Mouse (Mus musculus) B cell, adult 2 months (primary cell): ENCODE results near the gene Fbxo6.
A peak's percentile ranks its signal among the peaks of the same experiment; 100 is the strongest.

Experiments
- DNase-seq, 2 experiments: peaks; one replicate each; pipeline ENCODE4 v3.0.0; 2022

The Fbxo6 gene

DNA sequence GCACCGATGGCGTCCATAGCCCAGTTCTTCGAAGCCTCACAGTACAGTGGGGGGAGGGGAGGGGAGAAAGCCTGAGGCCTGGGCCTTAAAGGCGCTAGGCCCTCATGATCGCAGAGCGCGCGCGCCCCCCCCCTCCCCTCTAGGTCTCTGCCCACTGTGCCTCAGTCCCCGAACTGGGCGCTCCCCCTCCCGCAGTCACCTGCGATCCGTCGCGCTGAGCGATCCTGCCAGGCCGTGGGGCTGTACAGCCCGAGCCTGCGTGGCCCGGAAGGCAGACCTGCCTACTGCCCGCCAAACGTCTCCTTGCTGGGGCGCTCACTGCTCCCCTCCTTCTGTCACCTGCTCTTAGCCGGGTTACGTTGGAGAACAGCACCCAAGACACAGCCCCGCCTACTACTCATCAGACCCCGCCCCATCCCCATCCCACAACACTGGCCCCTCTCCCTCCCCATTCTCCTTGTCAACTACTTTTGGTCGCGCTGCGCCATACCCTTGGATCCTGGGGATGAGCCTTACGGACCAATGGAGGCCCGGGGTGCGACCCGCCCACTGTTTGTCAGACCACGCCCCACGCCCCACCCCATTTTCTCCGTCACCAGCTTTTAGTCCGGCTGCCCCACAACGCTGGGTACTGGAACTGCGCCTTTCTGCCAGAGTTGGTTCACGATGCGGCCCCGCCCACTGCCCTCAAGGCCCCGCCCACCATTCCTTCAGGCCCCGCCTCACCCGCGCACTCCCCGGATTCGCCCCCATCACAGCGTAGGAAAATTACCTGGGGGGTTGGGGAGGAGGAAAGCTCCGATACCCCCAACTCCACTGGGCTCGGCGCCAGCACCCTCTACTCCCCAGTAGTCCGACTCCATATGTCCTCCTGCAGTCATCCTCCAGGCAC lies 7.8 kb upstream of the Fbxo6 start:
- DNase-seq: peak; percentile 95 to 96

DNA sequence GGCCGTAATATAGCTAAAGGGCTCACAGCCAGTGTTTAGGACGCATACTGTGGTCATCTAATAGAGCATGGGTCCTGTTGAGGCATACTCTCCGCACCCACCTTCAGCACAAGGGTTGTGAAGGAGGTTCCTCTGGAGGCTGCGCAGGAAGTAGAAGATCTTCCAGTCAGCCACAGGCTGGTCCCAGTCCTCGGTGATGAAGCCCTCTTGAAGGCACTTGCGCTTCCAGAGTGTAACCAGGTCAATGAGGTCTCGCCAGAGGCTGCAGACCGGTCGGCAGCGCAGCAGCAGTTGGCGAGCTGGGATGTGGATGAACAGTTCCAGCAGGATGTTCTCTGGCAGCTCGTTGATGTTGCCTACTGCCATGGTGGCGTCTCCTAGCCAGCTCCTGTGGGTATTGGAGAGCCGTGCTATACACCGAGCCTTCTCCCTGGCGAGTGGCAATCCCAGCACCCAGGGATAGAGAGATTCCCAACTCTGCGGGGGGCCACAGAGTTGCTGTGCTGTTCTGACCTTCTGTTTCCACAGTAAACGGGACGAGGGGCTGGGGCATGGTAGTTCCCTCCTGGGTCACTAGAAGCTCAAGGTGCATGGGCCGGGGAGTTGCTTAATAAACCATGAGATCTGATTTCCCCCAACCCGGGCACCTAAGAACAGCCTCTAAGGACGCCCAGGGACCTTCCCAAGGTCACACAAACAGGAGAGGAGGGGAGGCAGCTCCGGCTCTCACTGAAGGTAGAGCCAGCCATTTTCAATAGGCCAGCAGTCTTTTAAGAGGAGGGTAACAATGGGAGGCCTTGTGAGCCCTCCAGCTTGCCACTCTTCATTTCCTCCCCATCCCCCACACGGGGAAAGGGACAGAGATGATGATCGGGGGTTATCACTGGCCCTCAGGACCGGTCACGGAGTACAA lies 6.8 kb upstream of the Fbxo6 start:
- no peak for DNase-seq

DNA sequence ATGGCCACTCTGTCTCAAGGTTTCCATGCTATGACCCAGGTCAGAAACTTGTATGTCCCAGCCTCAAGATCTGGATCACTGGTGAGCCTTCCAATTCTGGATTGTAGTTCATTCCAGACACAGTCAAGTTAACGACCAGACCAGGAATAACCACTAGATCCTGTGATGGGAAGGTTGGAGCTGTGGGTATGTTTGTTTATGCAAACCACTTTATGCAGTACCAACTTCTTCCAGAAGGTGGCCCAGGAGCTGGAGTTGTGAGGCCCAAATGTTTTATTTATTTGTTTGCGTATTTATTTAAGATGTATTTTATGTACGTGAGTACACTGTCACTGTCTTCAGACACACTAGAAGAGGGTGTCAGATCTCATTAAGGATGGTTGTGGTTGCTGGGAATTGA lies 3.0 kb upstream of the Fbxo6 start:
- peak; percentile 58 to 62 for DNase-seq

DNA sequence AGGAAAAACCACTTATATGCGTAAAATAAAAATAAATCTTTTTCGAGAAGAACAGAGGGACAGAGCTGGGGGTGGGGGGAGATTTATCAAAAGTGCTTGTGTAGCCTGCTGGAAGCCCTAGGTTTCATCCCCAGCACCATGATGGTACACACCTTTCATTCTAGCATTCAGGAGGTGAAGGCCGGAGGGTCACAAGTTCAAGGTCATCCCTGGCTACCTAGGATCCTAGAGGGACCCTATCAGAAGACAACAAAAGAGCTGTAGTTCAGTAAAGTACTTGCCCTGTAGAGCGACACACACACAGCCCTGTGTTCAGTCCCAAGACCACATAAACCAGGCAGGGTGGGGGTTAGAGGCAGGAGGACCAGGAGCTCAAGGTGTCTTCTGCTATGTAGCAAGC lies 2.1 kb upstream of the Fbxo6 start:
- DNase-seq: no peak

DNA sequence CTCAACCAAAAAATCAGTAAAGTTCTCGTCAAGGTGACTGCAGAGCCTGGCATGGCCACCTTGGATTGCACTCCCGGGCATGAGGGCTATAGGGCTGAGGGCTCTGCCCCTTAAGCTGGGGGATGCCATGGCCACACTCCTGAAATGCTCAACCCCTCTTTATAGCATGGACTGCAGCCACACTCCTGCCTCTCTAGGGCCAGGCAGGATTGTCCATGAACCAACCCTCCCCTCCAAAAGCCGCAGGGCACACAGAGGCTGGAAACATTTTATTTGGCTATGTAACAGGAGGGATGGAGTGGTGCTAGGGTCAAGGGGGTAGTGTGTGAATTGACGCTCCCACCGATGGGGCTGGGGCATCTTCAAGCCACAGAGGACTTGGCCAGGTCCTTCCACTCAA lies 607 bp upstream of the Fbxo6 start:
- no peak for DNase-seq

DNA sequence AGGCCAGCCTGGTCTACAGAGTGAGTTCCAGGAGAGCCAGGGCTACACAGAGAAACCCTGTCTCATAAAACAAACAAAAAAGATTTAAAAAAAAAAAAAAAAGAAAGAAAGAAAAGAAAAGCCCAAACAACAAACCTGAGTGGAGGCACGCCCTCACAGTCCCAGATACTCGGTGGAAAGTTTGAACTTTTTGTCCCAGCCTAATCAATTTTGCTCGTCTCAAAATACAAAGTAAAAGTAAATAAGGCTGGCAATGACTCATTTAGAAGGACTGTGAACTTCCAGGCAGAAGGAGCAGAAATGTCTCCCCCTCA lies 1.0 kb downstream of the Fbxo6 start:
- no peak for DNase-seq

DNA sequence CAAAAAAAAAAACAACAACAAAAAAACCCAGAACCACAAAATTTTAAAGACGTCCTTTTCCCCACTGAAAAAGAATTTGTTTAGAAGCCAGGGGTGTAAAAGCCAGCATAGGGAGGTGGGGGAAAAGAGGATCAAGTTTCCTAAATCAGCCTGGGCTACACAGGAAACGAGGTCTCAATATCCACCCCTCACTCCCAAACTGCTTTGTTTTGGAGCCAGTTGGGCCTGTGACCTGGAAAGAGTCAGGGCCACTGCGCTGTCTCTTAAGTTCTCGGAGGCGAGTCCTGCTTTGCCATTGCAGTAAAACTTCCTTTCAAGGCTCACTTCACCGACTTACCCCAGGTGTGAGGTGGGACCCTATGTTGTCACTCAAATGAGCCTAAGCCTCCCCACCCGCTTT lies 1.7 kb downstream of the Fbxo6 start:
- DNase-seq: no peak

DNA sequence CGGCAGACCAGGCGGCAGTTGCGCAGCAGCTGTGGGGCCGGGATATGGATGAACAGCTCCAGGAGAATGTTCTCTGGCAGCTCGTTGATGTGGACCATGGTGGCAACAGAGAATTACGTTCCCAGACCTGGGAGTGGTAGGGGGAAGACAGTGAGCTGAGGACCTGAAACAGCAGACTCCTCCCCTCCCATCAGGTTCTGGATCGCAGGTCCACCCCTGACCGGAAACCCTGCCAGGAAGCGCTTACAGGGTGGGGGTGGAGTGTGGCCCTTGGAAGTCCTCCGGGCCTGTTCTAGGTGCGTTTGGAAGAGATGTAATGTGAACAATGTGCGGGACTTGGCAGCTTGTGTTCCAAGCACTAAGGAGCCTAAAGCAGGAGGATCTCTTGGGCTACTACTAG lies 2.4 kb downstream of the Fbxo6 start:
- no peak for DNase-seq

DNA sequence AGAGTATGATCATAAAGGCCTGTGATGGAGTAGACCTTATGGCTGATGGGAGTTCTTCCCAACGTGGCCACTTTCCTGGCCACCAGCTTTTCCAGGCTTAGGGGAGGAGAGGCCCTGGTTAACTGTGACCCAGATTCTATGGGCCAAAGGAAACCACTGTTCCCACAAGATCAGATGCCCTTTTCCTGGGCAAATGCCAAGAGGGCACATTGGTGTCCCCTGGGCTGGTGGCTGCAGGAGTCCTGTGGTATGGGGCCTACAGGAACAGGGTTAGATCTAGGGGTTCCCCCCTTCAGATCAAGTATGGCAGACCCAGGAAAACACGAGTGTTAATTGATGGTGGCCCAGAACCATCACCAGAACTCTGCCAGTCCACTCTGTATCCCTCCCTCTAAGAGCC lies 4.2 kb downstream of the Fbxo6 start:
- DNase-seq: no peak

DNA sequence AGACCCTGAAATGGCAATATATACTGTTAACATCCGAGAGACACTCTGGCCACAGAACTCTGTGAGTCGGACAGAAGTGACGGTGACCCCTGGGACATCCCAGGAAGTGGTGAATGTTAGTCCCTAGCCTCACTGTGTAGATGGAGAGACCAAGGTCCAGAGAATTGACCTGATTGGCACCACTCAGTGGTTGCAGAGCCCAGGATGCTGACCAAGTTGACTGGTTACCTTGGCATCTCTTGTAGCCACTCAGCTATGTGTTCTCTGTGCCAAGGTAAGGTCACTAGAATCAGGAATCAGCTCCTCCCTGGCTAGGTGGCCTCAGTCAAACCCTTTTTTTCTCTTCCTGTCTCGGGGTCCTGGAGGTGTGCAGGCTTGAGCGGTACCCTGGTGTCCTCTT lies 8.2 kb downstream of the Fbxo6 start:
- no peak for DNase-seq

DNA sequence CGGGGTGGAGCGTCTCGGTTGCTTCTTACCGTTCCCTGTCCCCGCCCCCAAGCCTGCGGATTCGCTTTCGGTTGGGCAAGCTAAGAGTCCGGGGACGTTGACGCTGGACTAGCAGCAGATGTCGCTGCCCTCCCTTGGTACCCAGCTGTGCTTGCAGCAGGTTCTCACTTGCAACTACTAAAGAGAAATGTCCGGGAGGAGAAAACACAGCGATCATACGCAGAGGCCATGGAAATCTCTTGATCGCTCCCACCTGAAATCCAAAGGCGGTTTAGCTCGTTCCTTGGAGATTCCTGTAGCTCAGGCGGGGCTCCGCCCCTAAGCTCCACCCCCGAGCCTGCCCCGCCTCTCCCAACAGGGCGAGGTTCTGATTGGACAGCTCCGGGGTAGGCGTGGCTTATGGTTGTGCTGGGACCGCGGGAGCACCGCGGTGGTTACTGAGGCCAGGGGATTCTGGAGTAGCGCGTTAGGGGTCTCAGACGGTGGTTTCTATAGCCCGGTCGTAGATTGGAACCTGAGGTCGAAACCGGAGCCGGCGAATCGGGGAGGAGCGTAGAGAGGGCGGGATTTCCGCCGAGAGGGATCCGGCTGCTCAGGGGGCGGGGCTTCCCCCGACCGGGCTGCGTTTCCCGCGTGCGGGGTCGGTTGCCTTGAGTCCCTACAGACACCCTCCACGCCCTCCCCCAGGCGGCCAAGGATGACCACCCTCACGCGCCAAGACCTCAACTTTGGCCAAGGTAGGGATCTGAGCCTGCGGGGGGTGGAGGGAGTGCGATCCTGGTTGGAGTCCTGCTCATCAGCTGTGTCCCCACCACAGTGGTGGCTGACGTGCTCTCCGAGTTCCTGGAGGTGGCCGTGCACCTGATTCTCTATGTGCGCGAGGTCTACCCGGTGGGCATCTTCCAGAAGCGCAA lies 11.6 kb downstream of the Fbxo6 start:
- peak; percentile 95 to 97 for DNase-seq

DNA sequence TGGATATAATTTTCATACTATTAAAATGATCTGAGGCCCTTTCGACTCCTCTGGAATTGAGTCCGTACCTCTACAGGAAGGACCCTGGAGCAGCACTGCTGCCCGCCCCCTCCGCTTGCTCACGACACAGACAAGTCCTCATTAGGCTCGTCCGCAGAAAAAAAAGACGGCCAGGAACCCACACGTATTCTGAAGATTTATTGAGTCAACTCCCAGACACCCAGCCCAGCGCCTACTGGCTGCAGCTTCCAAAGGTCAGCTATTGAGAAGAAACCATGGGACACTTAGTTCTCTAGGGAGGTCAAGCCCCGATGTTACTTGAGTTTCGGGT lies 12.2 kb downstream of the Fbxo6 start:
- DNase-seq: no peak

DNA sequence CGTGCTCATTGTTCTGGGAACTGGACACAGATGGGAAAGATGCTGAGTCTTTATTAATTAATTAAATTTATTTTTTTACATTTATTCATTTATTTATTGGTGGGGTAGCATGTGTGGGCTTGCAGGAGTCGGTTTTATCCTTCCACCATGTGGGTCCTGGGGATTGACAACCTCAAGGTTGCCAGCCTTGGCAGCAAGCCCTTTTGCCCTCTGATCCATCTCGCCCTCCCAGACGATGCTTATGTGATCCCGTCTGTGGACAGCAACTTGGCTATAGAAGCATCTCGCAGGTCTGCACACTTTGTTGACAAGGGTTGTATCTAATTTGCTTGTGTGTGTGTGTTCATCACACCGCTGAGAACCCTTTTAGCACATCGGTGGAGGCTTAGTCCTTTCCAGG lies 14.4 kb downstream of the Fbxo6 start:
- DNase-seq: no peak

DNA sequence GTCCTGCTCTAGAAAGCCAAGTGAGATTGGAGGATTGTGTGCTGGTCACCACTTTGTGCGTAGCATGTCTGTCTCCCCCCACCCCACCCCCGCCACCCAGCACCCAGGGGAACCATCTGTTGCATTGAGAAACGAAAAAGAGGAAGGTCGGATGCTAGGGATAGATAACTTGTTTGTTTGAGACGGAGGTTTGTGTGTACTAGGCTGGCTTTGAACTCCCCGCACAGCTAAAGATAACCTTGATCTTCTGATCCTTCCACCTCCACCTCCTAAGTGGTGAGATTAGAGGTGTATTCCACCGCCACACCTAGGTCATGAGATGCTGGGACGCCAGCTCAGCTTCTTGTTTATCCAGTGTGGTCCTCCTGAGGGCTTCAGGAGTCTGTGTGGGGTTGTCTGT lies 17.0 kb downstream of the Fbxo6 start:
- no peak for DNase-seq

DNA sequence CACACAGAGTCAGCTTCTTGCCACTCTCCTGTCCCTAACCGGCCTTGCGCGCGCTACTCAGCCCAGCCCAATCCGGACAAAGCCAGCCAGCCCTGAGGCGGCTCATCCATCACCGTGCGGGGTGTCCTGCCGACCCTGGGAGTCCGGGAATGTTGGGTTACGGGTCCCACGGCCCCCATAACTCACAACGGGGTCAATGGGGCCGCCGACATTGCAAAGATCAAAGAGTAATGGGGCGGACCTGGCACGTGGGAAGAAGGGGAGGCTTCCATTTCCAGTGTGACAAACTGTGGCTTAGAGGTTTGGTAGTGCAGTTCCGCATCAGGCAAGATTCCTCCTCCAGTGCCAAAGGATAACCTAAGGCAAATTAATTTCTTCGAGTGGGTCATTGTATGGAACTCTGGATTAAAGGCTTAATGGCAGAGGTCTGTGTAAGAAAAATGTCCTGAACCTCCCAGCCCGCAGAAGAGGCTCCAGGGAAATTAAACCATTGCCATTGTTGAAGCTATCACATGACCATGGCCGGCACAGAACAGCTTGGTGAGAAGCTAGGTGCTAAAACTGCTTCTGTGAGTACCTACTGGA lies 20.4 kb downstream of the Fbxo6 start:
- DNase-seq: no peak

DNA sequence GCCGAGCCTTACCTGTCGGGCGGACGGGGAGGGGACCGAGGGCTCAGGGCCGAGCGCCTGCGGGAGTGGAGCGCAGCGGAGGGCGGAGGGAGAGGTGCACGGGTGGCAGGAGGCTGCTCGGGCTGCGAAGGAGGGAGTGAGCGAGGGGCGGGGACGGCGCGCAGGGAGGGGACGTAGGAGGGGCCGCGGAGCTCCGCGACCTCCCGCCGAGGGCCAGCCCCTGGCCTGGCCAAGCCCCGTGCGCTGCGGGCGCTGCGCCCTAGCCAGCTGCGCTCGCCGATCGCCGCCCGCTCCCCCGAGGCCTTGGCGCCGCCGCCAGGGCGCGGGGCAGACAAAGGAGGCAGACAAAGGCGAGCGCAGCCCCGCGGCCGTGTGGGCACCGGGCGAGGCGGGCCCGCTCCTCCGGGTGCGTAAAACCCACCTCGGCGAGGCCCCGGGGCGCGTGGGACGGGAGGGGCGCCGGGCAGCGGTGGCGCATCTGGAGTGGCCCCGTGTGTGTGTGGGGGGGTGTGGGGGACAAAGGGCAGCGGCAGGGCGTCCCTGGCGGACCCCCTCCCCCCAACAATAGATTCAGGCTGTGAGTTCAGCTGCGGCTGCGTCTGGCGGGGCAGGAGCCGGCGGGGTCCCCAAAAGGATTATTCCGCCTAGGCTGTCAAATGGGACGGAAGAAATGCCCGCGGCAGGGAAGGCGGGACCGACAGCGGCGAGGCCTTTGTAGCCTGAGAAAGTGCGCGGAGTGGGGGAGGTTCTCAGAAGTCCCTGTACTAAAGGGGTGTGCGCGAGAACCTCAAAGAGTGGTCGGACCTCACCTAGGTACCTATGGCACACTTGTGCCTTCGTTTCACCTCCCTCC lies 21.2 kb downstream of the Fbxo6 start, which contains the start of gene Draxin:
Gene Draxin, minus strand, starts transcription at position 138 of the 853 bp plus-strand sequence.
- DNase-seq: no peak

DNA sequence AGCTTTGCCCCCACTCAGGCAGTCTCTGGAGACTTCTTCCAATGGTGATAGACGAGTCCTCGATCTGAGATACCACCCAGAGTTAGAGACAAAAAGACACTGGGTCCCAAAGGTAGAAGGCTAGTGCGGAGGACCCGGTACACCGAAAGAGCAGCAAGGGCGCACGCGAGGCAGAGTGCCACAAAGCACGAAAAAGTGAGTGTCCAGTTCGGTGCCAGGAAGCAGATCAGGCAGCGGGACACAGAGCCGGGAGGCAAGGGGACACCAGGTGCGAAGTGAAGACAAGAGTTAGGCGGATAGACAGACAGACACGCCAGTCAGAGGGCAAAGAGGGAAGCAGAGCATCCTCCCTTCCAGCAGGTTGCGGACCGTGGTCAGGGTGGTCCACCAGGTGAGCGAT lies 21.8 kb downstream of the Fbxo6 start, which contains the start of gene Mad2l2:
Gene Mad2l2, plus strand, starts transcription at position 252 of the 400 bp plus-strand sequence.
- DNase-seq: no peak

DNA sequence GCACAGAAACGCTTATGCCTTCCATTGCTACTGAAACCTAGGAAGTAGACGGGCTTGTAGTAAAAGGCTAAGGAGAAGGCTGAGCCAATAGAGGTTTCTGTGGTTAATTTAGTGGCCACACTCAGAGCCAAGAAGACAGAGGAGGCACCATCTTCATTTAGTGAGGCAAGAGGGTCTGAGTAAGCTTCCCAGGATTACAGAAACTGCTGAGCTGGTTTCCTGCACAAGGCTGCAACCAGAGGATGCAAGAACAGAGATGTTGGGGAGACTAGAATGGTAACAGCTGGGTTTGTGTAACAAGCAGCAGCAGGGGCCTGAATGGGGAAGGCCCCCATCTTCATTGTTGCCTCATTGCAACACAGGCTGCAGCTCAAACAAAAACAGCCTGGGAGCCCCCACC lies 23.3 kb downstream of the Fbxo6 start:
- no peak for DNase-seq

DNA sequence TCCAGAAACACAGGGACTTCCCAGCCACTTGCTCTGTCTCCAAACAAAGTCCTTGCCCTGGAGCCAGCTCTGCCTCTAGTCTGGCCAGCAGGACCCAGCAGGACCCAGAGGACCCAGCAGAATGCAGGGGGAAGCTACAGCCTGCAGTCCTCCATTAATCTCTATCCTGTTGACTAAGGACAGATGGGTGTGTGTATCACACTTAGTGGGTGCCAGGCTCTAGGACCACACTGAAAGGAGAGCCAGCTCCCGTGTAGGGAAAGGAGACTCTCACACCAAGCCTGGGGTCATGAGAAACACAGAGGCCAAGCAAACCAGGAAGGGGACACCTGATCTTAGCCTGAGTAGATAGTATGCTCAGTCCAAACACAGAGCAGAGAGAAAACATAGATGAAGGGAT lies 23.7 kb downstream of the Fbxo6 start:
- DNase-seq: no peak

DNA sequence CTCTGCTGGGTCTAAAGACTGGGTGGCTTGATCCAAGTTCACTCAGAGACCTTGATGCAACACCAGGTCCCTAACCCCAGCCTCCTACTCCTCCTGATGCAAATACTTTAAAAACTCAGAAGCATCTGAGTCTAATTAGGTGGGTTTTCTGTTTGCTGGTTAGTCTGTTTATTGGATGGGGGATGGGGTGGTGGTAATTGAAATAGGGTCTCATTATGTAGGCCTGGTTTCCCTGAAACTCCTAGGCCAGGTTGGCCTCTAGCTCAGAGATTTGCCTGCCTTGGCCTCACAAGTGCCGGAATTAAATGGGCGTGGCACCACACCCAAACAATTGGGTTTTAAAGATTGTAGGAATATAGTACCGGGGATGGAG lies 29.3 kb downstream of the Fbxo6 start:
- no peak for DNase-seq

DNA sequence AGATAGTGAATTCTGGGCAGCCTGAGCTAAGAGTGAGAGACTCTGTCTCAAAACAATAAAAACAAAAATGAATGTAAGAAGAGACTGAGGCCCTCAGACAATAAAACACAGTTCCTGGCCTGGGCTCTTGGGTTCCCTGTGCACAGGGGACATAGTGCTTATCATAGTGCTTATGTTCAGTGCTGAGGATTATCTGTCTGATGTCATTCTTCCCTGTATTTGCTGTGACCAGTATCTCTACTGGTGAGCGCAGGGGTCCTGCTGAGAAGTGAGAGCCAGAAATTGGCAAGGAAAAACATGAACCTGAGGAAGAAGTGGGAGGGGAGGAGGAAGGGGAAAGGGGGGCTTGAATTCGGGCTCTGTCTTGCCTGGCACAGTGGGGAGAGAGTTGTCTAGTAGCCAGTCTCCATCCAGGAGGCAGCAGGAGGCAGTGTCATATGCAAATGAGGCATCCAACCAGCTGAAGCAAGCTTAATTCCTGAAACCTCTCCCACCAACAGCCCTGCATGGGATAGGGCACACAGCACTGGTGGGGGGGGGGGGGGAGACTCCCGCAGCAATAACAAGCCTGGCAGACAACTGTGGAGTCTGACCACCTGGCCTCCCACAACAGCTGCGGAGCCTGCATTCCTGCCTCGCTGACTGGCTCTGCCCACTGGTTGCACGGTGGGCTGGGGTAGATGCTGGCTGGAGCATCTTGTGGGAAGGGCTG lies 29.8 kb downstream of the Fbxo6 start:
- DNase-seq: no peak
